Mouse (Mus musculus): ENCODE results near the gene Myh13.

Myh13 gene

DNA sequence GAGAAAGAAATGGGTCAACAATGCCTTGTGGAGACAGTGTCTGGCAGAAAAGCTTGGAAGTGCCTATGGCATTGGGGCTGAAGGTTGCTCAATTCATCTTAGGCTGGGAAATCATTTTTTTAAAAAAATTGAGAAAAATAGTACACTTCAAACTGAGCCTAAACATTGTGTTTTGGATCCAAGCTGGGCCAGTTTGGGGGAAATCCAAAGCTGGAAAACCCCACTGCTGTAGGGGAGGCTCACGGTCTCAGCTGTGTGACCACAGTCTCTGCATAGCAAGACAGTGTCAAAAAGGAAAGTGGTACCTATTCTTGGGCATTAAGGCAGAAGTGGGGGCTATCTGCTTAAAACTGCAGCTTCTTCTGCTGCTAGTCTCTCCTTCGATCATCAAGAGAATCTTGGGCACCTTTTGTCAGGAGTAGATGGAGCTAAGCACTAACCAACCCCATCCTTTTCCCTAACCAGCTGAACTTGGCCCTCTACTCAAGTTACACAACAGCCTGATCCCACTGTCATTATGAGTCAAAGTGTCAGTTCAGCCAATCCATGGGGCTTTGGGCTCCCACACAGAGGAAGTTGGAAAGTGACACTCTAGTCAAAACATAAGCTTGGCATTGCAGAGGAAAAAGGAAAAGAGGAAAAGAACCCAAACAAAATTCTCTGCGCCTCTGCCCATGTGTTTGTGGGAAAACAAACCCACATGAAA, 69.4 kb downstream of the Myh13 start:
- DNase-seq (ENCODE audit: low spot score), result no peak

DNA sequence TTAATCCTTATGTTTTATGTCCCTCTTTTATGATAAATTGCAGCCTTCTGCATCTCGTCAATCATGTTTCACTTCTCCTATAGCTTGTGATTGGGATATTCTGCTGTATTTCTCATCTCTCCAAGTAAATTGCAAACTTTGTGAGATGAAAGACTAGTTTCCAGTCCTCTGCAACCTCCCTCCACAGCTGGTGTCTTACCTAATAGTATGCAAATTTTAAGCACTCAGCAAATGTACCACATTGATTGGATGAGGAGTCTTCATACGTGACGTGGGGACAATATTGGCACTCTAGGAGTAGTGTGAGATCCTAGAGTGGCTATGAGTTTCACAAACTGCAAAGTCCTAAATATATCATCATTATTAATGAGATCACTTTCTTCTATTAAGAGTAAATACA, 70.9 kb downstream of the Myh13 start:
- no peak for DNase-seq (ENCODE audit: low spot score)

DNA sequence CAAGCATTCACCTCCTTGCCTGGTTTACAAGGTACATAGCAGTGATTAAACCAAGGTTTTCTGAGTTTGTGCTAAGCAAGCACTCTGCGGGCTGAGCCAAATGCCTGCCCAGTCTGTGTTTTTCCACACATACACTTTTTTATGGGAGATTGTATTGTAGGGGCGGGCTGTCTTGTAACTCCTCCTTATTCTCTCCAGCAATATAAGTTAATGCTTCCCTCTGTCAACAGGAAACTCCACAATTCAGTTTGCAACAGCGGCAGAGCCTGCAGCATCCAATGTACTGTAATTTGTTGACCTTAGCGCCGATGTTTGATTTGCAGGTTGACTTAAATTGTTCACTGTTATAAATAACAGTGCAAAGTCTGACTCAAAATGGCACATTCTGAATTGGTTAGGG, 79.5 kb downstream of the Myh13 start:
- DNase-seq (ENCODE audit: low spot score), result no peak

DNA sequence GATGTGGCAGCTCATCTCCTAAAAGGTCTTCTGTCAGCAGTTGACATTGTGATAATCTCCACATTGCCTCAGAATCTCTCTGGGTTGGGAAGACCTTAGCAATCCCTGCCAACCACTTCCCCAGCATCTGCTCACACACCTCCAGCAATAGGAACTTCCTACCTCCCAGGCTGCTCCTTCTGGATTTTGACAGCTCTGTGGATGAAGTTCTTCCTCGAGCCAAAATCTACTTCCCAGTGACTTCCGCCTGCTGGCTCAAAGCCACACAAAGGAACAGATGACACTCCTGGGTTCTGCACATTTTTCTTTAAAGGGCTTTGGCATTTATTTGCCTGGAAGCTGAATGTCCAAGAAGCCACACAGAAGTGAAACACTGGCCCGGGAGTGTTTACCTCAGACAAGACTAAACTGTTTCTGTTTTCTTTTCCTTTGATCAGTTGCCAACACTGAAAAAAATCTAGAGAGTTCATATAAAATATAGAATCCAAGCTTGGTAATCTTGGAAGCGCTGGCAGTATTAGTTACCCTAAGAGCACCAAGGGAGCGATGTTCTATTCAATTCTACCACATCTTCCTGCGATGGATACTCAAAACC, 93.0 kb downstream of the Myh13 start:
- no peak for DNase-seq (ENCODE audit: low spot score)

Data from layer of hippocampus, adult 9-10 months (tissue).